Mouse (Mus musculus) testis, postnatal 14 days (tissue): ENCODE measurements around the gene Fopnl.

Experiments used
- DNase-seq: peaks from one replicate; pipeline ENCODE4 v3.0.0; 2021; ENCODE audit warnings: low spot score

Gene Fopnl

DNA sequence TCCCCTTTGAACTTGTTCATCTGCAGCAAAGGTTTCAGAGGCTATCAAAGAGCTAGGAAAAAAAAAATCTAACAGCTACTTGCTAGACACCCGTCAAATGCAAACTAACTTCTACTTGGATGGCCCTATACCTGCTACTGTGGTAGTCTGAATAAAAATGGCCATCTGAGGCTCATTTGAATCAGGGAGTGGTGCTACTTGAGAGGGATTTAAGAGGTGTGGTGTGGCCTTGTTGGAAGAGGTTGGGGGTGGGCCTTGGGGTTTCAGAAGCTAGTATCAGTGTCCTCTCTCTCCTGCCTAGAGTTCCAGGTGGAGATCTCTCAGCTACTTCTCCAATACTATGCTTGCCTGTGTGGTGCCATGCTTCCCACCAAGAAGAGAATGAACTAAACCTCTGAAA, 10.8 kb downstream of the Fopnl start:
- no peak for DNase-seq

DNA sequence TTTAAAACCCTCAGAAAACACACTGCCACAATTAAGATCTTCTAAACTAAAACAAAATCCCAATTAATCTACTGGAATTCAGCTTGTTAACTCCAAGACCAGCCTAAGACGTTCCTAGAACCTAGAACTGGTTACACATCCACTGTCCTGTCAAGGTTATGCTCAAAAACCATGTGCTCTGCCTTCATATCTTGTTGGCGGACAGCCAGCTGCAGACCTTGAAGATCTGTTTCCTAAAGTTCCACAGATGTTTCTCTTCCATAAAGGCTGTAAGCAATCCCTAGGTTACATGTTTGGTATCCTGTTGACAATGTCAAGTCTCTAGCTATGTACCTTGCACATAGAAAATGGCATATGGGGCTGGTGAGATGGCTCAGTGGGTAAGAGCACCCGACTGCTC, 12.4 kb downstream of the Fopnl start:
- no peak for DNase-seq

DNA sequence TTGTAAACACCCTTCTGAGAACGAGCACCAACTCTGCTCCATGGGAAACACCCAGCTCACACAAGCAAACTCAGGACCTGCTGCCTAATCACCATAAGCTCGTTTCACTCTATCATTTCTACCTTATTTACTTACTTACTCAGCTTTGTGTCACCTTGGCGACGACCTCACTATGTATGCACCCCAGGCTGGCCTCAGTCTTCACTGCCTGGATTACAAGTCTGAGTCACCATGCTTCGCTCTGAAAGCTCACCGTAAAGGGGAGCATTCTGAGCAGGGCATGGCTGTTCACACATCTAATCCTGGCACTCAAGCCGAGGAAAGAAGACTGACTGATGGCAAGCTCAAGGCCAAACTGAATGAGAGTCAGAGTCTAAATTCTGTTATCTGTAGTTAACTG, 13.5 kb downstream of the Fopnl start:
- DNase-seq = no peak

DNA sequence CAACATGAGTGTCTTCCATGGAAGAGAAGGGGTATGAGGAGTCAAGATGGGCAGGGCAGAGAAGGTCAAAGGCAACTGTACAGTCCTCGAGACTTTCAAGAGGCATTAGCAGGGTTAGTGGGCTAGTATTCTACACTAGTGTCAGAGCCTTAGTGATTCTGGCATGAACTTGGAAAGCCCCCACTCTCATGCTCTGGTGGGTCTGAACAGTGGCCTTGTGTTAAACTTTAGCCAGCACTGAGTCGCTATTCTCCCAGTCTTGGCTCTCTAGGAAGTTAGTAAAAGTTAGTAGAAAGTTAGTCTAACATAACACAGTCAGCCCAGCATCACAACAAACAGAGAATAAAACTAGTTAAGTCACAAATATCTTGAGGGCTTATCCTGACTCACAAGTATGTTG, 14.1 kb downstream of the Fopnl start:
- DNase-seq = no peak

DNA sequence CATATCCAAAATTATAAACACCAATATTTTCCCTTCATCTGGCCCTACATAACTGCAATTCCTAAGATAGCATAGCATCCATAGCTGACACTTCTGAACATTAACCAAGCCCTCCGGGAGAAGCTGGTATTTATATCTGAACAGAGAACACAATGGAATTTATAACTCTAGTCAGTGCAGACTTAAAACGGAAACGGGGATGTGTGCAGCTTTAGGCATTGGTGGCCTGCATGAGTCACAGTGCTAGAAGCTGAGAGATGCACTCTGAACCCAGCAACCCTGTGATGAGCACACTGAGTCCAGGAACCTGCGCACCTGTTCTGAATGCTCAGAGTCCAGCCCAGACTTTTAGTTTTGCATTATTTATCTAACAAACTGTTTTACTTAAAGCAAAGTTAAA, 18.7 kb downstream of the Fopnl start:
- no peak for DNase-seq

DNA sequence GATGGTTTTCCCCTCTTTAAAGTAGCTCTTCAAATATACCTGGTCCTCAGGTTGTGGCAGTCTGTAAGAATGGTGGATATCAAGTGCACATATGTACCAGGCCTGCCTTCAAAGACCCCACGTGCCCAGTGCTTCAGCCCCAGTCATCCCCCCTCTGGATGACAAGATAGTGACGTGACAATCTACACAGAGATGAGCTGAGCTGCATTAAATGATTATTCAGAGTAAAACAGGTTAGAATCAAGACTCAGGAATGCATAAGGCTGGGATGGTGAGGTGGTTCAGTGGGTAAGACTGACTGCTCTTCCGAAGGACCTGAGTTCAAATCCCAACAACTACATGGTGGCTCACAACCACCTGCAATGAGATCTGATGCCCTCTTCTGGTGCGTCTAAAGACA, 19.5 kb downstream of the Fopnl start:
- DNase-seq = no peak

DNA sequence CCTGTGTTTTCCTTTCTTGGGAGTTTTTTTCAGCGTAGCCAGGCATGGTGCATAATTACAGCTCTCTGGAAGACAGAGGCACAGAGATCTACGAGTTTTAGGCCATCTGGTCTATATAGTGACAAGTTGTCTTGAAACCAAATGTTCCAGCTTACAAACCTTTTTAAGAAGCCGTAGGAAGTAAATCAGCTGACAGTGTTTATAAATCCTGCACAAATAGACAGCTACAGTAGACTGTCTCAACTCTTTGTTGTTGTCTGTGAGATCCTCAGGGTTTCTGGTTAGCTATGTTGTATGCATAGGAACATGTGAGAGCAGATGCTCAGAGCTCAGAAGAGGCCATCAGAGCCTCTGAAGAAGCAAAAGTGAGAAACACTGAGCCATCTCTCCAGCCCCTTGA, 20.1 kb downstream of the Fopnl start:
- DNase-seq = no peak

DNA sequence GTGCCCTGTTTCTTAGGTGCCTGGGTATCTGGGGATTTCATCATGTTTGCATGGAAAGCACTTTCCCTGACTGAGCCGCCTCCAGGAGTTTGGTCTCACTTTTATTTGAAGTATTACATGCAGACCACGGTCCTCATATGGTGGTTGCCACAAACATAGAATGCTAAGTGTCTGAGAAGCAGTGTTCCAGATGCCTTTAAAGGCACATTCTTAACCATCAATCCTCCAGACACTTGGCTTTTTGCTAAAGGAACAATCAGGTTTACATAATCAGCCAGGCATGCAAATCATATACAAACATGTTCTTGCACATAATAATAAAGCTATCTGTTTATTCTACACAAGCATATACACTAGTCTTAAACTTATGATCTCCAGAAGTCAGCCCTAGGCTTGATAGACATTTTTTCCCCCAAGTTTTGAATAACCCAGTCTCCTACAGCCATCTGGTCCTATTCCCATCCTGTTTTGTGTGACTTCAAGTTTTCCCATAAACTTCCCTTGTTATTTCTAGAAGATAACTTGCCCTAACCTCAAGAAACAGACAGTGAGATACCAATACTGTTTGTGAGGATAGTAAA, 20.6 kb downstream of the Fopnl start:
- DNase-seq = no peak

DNA sequence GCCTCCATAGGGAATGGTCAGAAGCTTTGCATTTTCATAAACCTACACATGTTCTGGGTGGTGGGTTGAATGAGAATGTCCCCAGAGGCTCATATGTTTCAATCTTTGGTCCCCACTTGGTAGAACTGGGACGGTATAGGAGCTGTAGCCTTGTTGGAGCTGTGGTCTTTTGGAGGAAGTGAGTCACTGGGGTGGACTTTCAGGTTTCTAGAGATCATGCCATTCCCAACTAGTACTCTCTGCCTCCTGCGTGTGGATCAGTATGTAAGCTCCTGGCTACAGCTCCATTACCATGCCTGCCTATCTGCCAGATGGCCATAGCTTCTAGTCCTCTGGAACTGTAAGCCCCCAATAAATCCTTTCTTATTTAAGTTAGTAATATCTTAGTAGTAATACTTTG, 21.9 kb downstream of the Fopnl start:
- no peak for DNase-seq

DNA sequence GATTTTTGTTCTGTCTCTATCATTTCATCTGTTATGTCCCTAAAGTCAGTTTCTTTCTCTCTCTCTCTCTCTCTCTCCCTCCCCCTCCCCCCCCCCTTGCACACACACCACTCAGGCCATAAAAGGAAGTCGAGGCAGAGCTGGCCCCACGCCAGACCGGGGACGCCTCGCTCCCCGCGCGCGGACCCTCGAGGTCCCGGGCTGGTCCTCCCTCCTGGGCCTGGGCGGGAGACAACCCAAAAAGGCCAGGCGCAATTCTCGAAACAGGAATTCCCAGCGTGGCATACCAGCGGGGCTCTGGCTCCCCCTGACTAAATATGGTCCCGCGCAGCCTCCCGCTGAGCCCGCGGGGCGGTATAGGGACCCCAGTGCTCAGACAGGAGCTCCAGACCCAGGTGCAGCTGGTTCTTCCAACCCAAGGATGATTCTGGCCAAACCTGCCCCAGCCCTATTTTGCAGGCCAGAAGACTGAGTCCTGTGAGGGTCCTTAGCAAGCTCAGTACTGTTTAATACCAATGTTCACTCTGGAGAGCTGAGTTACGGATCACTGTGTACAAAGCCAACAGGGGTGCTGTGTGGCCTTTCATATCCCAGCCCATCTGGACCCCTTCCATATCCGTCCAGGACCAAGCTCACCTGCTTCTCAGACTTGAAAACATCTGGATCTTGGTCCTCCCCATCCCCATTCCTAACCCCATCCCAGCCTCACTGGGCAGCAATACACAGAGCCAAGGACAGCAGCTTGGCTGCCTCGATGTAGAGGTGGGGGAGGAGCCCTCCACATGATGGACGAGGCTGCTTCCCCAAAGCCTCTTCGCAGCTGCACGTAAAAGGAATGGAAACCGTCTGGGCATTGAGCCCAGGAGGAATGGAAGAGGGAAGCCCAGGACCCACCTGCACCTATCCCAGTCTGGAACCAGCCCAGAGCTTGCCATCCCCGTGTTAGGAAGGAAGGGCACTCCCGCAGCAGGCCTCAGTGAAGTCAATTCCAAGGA, 24.7 kb downstream of the Fopnl start:
- peak; percentile 27 for DNase-seq

DNA sequence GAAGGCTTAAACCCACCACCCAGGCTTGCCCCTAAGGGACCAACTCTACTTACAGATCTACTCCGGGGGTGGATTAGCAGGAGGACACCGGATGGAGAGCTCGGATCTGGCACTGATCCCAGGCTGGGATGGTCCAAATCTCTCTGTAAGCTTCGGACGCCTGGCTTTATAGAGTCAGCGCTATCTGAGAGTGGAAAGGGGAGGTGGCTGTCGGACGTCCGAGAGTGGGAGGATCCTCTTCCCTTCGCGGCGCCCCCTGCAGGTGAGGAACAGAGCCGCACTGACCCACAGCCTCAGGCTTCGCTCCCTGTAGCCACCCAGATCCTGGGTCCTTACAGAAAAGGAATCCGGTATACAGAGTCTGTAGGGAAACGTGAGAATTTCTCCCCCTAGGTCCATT, 26.0 kb downstream of the Fopnl start, which contains the start of gene Myh11:
Gene Myh11 (minus strand): TSS at position 150 of the 400 bp plus-strand sequence.
- DNase-seq = peak; percentile 80

DNA sequence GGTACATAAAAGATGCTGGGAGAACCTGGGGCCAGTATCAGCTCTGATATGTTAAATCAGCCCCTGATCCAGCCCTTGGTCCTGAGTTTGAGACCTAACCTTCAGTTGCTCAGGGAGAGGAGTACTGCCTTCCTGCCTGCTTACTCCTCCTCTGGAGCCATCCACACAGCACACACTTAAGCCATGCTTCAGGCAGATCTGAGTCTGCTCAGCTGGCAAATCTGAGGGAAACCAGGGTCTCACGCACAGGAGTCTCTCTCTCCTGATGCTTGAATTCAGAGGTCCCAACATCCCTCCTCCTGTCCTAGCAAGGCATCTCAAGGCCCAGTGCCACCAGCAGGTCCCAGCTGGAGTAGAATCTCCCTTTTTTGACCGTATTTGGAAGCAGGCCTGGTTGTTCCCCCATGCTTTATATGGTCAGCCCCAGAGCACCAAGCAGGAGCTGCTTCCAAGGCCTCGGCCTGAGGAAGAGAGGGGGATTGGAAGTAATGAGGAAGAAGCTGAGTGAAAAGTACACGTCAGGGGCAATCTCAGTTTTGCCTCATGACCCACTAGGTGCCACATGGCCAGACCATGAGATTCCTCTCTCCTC, 44.7 kb downstream of the Fopnl start:
- DNase-seq = peak; percentile 25

DNA sequence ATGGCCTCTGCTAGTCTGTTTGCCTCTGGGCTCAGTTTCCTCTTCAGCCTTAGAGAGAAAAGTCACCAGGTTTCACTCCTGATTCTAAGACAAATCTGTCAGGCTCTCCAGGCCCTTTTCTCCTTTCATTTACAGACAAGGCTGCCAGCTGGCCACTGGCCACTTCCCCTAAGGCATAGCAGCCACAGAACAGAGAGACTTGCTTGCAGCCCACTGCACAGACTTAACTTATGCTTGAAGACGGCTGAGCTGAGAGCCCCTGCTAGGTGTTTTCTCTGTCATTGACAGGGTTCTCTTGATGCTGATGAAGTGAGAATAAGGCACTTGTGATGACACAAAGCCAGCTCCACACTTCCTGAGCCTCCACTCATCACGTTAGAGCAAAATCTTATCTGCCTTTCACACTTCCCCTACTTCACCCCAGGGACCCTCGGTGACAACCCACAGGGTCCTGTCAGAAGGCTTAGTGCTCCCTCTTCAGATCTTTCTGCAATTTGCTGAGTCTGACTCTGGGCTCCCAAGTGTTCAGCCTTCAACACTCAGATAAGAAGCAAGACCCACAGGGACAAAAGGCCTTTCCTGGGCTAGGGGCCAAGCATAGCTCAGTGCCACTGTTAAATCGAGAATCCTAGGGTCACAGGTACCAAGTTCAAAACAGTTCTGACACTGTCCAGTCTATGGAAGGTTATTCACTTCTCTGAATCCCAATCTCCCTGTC, 51.8 kb downstream of the Fopnl start:
- DNase-seq = no peak

DNA sequence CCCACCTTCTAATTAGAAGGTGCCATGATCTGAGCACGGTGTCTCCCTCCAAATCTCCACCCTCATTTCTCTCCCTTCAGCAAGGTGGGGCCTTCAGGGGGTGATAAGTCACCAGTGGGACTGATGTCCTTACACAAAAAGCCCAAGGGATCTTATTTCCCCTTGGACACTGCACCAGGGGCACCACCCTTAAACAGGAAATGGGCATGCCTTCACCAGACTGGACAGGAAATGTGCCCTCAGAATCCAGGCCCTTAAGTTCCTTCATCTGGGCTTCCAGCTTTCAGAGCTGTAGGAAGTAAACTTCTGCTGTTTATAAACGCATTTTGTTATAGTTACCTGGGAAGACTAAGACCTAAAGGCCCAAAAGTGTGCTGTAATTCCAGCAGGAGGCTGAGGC, 52.7 kb downstream of the Fopnl start:
- DNase-seq = no peak

DNA sequence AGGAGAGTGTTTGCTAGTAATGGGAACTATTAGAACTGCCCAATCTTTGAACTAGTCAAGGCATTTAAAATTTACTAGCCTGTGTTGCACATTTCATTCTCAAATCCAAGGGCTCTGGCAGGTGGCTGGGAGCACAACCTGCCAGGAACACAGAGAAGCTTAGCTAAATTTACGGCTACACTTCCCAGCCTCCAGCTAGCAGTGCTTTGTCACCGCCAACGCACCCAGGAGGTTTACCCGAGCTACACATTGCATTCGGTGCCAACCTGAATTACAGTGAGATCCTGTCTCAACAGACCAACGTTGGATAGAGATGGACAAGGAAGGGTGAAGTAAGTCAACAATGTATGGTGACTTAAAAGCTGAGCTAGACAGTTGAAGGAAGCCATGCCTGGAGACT, 54.0 kb downstream of the Fopnl start:
- no peak for DNase-seq

DNA sequence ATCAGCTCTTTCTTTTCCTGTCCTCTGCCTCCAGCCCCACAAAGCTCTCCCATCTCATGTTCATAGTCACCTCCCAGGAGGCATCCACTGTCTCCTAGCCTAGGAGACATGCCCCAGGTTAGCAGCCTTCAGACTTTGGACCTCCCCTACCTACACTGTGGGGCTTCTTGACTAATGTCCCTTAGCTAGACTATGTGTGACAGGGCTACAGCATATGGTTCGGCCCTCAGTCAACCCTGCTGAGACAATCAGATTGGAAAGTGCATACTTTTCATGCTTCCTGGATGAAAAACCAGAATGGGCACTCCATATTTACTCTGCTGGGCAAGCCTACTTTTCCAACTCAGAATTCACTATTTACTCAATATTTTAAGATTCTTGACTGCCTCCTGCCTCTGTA, 54.8 kb downstream of the Fopnl start:
- no peak for DNase-seq

DNA sequence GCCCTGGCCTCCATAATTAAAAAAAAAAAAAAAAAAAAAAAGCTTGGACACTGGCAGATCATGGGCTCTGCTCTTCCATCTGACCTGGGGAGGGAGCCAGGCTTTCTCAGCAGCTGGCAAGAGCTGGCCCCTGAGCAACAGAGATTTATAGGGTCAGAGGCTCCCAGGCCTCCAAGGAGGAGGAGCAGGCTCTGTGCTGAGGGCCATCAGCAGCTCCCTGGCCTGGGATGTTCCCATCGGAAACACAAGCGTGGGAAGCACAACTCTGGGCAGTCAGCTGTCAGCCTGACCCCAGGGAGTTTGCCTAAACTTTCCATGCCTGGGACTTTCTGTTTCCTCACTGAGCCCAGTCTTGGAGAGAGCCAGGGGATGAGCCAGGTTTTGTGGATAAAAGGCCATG, 58.3 kb downstream of the Fopnl start:
- peak; percentile 56 for DNase-seq

DNA sequence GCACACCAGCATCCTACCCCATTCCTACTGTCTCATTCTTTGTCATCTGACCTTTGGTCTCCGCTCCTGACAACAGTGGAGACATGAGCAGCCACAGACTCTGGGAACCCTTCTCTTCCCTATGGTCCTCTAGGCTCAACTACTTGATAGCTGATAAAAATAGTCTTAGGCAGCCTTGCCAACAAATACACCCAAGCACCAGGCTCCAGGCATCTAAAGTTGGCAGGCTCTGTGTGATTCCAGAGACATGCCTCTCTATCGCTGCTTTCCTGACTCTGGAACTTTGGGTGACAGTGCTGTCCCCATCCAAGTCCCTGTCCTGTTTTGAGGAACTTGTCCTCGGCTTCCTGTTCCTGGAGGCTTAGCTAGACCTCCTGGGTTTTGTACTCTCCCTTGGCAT, 63.6 kb downstream of the Fopnl start:
- no peak for DNase-seq

DNA sequence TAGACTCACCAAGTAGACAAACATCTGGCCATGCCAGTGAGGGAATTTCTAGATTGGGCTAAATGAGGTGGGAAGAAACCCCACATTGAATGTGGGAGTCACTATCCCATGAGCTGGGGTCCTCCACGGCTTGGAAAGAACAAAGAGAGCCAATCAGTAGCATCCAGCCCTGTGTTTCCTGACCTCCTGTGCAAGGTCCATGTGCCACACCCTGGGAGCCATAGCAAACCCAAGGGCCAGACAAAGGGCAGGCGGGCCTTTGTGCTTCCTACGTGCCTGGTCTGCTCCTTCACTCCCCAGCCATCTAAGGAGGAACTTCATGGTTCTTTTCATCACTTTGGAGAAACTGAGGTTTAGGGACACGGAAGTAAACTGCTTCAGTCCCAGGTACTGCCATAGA, 64.3 kb downstream of the Fopnl start:
- no peak for DNase-seq

DNA sequence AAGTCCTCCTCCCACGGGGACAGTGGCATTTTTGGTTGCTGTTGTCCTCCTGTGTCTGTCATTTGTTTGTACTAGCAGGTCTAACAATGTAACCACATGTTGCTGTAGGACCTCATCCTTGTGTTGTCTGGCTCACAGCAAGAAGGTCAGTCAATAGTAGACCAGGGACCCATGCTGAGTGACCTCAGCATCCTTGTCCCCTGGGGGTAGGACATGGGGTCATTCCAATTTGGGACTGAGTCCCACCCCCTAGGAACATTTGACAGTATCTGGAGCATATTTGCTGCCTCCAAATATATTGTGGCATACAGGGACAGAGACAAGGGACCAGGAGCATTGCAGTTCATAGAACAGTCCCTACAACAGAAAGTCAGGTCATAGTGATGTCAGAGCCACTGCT, 67.3 kb downstream of the Fopnl start:
- no peak for DNase-seq
